Mouse (Mus musculus) forebrain, embryonic 11.5 days (tissue): ENCODE measurements around the gene Reep1. TPM values are rescaled to one million over a fixed set of nuclear protein-coding genes. Genes with fewer than 3 reads are reported as not detected.

Experiments
- ATAC-seq: fragments of 200-750 bp; cut with Nextera tagmentation; replicated peaks from 2 replicates; pipeline ENCODE4 v1.8.0; 2017; ENCODE audit warnings: moderate TSS enrichment; ENCODE audit not compliant: low FRiP score
- DNase-seq: peaks from one replicate; pipeline ENCODE4 v3.0.0-alpha.2; 2017; ENCODE audit warnings: low spot score
- H3K27ac ChIP-seq: fragments of 300-500 bp; sonication (generic); 2 replicates; pipeline ENCODE4 v1.5.1; 2014; ENCODE audit warnings: low read depth, low read length
- H3K27me3 ChIP-seq: fragments of 300-500 bp; sonication (generic); 2 replicates; pipeline ENCODE4 v1.6.1; 2014; ENCODE audit warnings: mild to moderate bottlenecking, low read length, mixed read lengths; ENCODE audit not compliant: control insufficient read depth, insufficient read depth
- H3K36me3 ChIP-seq: fragments of 300-500 bp; sonication (generic); 2 replicates; pipeline ENCODE4 v1.6.1; 2014; ENCODE audit warnings: mild to moderate bottlenecking, low read length, moderate library complexity, mixed read lengths; ENCODE audit not compliant: control insufficient read depth, insufficient read depth
- H3K4me1 ChIP-seq: fragments of 300-500 bp; sonication (generic); replicated peaks from 2 replicates; pipeline ENCODE4 v1.6.1; 2014; ENCODE audit warnings: low read length, mixed read lengths; ENCODE audit not compliant: control insufficient read depth, insufficient read depth
- H3K4me2 ChIP-seq: fragments of 300-500 bp; sonication (generic); 2 replicates; pipeline ENCODE4 v1.6.1; 2014; ENCODE audit warnings: low read depth, mild to moderate bottlenecking, low read length, moderate library complexity, mixed read lengths; ENCODE audit not compliant: severe bottlenecking
- H3K4me3 ChIP-seq: fragments of 300-500 bp; sonication (generic); 2 replicates; pipeline ENCODE4 v1.5.1; 2014; ENCODE audit warnings: low read depth, low read length
- H3K9ac ChIP-seq: fragments of 300-500 bp; sonication (generic); 2 replicates; pipeline ENCODE4 v1.6.1; 2014; ENCODE audit warnings: low read length
- H3K9me3 ChIP-seq: fragments of 300-500 bp; sonication (generic); 2 replicates; pipeline ENCODE4 v1.6.1; 2016; ENCODE audit warnings: low read length, mixed read lengths; ENCODE audit not compliant: control insufficient read depth
- WGBS: fragments of 180-500 bp; shearing (Covaris S2); extraction: QIAGEN DNeasy Blood & Tissue Kit; methylation state at CpG from one replicate; pipeline ENCODE4 v1.1.7; 2014; 5-methylcytosine and 5-hydroxymethylcytosine counted together
- polyA plus RNA-seq: library from polyadenylated mRNA; unstranded; fragments of >200 nt; fragmentation: Nextera tagmentation; extraction: Ambion mirVana; gene quantifications from 2 replicates; pipeline ENCODE4 v1.2.1, GENCODE M21; 2014

Gene Reep1
- polyA plus RNA-seq, 1 experiment from 2014 or later: 44.7 TPM

- DNase-seq: no peak
- H3K4me1 ChIP-seq: no peaks in the 10 kb centered on the region
- H3K9ac ChIP-seq: no peak overlapping the region
- H3K27ac ChIP-seq: no peak overlapping the region
- ATAC-seq: no peak
- no peaks in the 10 kb centered on the region for H3K36me3 ChIP-seq
- WGBS: 82% methylated on average over 4 of the region's 4 CpGs
- H3K4me3 ChIP-seq: no peak overlapping the region
- H3K4me2 ChIP-seq: no peak overlapping the region
- no peaks in the 10 kb centered on the region for H3K27me3 ChIP-seq
- H3K9me3 ChIP-seq: no peaks in the 10 kb centered on the region
Observed at GRCm38 (mm10) chr6:71758780-71759179, 51.4 kb downstream of the Reep1 start.

- Histone ChIP-seq H3K4me1 (no peaks in the 10 kb centered on the region), H3K27ac (no peak overlapping the region), H3K9ac (no peak overlapping the region), H3K4me3 (no peak overlapping the region), H3K27me3 (no peaks in the 10 kb centered on the region), H3K36me3 (no peaks in the 10 kb centered on the region), H3K9me3 (no peaks in the 10 kb centered on the region), H3K4me2 (no peak overlapping the region)
- WGBS: 94% methylated on average over 6 of the region's 6 CpGs
- no peak for DNase-seq
- ATAC-seq: no peak
Observed at GRCm38 (mm10) chr6:71760073-71760472, 52.7 kb downstream of the Reep1 start.

- Histone ChIP-seq H3K4me3 (no peak overlapping the region), H3K4me1 (no peaks in the 10 kb centered on the region), H3K27ac (no peak overlapping the region), H3K9ac (no peak overlapping the region), H3K36me3 (no peaks in the 10 kb centered on the region; the same call in 1 of the 2 replicates), H3K27me3 (no peaks in the 10 kb centered on the region), H3K4me2 (no peak overlapping the region), H3K9me3 (0 out of 2 replicates have a peak, but pooled peaks cover 2% of the 10 kb centered on the region)
- DNase-seq (no peak), ATAC-seq (no peak)
- 72% methylated on average over 4 of the region's 4 CpGs for WGBS
Observed at GRCm38 (mm10) chr6:71767761-71768160, 60.4 kb downstream of the Reep1 start.

- Histone ChIP-seq H3K4me1 (no peaks in the 10 kb centered on the region), H3K36me3 (no peaks in the 10 kb centered on the region; the same call in 1 of the 2 replicates), H3K27ac (no peak overlapping the region), H3K27me3 (no peaks in the 10 kb centered on the region), H3K9ac (no peak overlapping the region), H3K4me3 (no peak overlapping the region), H3K4me2 (no peak overlapping the region), H3K9me3 (0 out of 2 replicates have a peak, but pooled peaks cover 2% of the 10 kb centered on the region)
- ATAC-seq: no peak
- WGBS: 81% methylated on average over 12 of the region's 12 CpGs
- no peak for DNase-seq
Observed at GRCm38 (mm10) chr6:71769901-71770690, 62.7 kb downstream of the Reep1 start.

GRCm38 (mm10) chr6:71770856-71771255 is 63.5 kb downstream of the Reep1 start:
- H3K4me1 ChIP-seq: no peaks in the 10 kb centered on the region
- ATAC-seq: no peak
- DNase-seq: no peak
- H3K9me3 ChIP-seq: 0 out of 2 replicates have a peak, but pooled peaks cover 2% of the 10 kb centered on the region
- H3K36me3 ChIP-seq: no peaks in the 10 kb centered on the region; the same call in 1 of the 2 replicates
- 95% methylated on average over 4 of the region's 4 CpGs for WGBS
- H3K27ac ChIP-seq: no peak overlapping the region
- H3K27me3 ChIP-seq: no peaks in the 10 kb centered on the region
- H3K9ac ChIP-seq: no peak overlapping the region
- no peak overlapping the region for H3K4me2 ChIP-seq
- H3K4me3 ChIP-seq: no peak overlapping the region

- no peak overlapping the region for H3K27ac ChIP-seq
- no peak overlapping the region for H3K4me2 ChIP-seq
- H3K9ac ChIP-seq: no peak overlapping the region
- ATAC-seq (no peak), DNase-seq (no peak)
- no peaks in the 10 kb centered on the region for H3K4me1 ChIP-seq
- no peaks in the 10 kb centered on the region for H3K27me3 ChIP-seq
- 0 out of 2 replicates have a peak, but pooled peaks cover 2% of the 10 kb centered on the region for H3K9me3 ChIP-seq
- no peak overlapping the region for H3K4me3 ChIP-seq
- 91% methylated on average over 4 of the region's 4 CpGs for WGBS
- H3K36me3 ChIP-seq: no peaks in the 10 kb centered on the region; the same call in 1 of the 2 replicates
Observed at GRCm38 (mm10) chr6:71771282-71771681, 63.9 kb downstream of the Reep1 start.

- no peak for DNase-seq
- 88% methylated on average over 6 of the region's 6 CpGs for WGBS
- Histone ChIP-seq H3K4me2 (no peak overlapping the region), H3K27me3 (no peaks in the 10 kb centered on the region), H3K36me3 (no peaks in the 10 kb centered on the region; the same call in 1 of the 2 replicates), H3K4me1 (no peaks in the 10 kb centered on the region), H3K4me3 (no peak overlapping the region), H3K9me3 (0 out of 2 replicates have a peak, but pooled peaks cover 2% of the 10 kb centered on the region), H3K9ac (no peak overlapping the region), H3K27ac (no peak overlapping the region)
- no peak for ATAC-seq
Observed at GRCm38 (mm10) chr6:71772156-71772555, 64.8 kb downstream of the Reep1 start.

- ATAC-seq: no peak
- Histone ChIP-seq H3K9me3 (0 out of 2 replicates have a peak, but pooled peaks cover 2% of the 10 kb centered on the region), H3K4me3 (no peak overlapping the region), H3K27ac (no peak overlapping the region), H3K4me1 (no peaks in the 10 kb centered on the region), H3K9ac (no peak overlapping the region), H3K4me2 (no peak overlapping the region), H3K27me3 (no peaks in the 10 kb centered on the region), H3K36me3 (no peaks in the 10 kb centered on the region; the same call in 1 of the 2 replicates)
- no peak for DNase-seq
- WGBS: 93% methylated on average over 7 of the region's 7 CpGs
Observed at GRCm38 (mm10) chr6:71772636-71773208, 65.4 kb downstream of the Reep1 start.
